Mouse (Mus musculus) ovary, adult 18-20 months (tissue): ENCODE results near the gene Rgs16.

Experiments
- DNase-seq: peaks from one replicate; pipeline ENCODE4 v3.0.0; 2022; ENCODE audit warnings: low spot score, mixed read lengths

Gene Rgs16

DNA sequence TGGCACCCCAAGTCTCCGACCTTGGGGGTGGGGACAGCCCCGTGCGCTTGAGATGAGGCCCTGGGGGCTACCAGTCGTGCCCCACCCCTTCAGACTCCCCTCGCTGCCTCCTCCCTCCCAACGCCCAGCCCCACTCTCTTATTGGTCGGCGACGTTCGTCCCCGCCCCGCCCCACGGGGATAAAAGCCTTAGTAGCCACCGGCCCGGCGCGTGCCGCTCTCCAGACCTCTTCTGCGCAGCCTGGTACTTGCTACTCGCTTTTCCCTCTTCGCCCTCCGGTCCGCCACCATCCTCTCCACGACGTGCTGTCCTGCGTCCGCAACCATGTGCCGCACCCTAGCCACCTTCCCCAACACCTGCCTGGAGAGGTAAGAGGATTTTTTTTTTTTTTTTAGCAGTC is at the start of gene Rgs16:
Gene Rgs16, plus strand, starts transcription at position 205 of the 400 bp plus-strand sequence.
- DNase-seq = peak; percentile 78

DNA sequence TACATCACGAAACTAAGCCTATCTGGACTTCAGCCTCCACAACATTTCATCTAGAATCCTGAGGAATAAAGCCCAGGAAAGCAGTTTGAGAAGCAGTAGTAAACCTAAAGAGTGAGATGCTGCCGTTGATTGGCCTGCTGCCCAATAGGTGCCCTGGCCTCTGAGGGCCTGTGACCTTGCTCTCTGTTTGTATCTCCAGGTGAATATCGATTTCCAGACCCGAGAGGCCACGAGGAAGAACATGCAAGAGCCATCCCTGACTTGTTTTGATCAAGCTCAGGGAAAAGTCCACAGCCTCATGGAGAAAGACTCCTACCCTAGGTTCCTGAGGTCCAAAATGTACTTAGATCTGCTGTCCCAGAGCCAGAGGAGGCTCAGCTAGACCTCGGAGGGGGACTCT is 47.6 kb upstream of the Rgs16 start:
- DNase-seq = no peak

DNA sequence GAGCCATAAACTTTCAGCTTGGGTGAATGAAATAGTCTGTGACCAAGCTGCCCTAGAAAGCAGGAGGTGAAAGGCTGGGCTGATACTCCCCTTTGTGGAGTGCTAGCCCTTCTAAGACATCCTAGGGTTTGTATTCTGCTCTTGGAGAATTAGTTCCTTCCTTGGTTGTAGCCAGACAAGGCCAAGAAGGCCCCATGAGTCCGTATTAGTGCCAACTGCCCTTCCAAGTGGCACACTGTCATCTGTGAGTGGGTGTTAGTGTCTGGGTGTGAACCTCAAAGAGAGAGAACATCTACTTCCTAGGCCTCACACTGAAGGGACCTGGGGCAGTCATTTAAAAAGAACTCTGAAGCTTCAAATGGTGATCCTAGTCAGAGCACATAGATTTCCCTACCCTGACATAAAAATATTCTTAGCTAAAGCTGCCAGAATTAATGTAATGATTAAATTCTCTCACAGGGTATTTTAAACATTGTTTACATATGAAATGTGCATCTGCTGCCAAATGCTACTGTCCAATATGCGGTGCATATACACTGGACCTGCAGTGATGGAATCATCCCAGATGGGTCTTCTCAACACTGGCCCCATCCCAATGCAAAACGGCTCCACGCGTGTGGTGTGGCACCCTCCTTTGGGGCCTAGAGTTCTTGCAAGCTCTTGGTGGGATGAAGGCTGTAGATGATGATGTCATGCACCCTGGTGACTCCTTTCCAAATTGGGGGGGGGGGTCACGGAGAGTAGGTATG is 45.6 kb upstream of the Rgs16 start:
- no peak for DNase-seq

DNA sequence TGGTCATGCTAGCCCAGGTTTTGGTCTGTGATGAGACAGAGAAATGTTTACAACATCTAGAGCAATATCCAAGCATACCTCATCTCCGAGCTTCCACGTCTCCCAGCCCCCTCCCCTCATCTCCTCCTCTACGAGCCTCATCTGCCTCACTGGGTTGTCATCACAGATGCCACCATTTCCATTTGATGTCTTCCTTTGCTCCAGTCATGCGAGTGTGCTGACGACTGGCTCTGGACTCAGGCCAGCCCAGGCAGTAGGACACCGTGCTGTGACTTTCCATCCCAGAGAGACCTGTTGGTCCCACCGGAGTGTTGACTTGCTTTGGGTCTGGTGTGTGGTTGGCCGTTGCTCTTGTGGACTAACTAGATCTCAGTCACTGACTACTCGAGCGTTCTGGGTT is 44.8 kb upstream of the Rgs16 start:
- DNase-seq = no peak

DNA sequence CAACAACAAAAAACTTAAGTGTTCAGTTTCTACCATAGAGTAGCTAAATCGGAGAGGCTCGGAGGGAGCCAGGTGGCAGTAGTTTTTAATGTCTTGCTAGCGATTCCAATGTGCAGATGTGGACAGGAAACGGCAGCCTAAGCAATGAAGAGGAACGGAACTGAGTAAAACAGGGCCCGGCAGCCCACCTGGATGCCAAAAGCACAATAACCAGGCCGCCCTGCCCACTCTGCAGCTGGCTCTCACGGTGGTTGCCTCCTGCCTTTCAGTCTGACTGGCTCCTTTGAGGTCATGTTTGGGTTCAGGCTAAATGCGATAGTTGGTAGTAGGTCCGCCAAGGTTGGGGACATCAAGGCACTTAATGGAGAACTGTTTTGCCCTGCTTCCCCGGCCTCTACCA is 44.1 kb upstream of the Rgs16 start:
- no peak for DNase-seq

DNA sequence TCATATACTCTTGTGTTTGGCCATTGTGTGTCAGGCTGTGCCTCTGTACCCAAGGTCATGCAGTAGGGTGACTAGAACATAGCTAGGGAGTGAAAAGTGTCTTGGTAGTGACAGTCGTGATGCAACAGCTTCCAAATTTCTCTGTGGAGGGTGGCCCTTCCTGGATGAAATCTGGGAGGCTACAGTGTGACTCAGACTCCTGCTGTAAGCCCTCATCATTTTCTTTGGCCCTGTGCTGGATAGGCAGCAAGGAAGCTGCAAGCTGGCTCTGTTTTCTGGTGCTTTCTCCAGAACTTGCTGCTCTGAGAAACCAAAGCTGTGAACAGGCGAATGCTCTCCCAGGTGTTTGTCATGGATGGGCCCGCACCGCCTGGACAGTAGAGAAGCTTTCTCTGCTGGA is 43.6 kb upstream of the Rgs16 start:
- DNase-seq = no peak

DNA sequence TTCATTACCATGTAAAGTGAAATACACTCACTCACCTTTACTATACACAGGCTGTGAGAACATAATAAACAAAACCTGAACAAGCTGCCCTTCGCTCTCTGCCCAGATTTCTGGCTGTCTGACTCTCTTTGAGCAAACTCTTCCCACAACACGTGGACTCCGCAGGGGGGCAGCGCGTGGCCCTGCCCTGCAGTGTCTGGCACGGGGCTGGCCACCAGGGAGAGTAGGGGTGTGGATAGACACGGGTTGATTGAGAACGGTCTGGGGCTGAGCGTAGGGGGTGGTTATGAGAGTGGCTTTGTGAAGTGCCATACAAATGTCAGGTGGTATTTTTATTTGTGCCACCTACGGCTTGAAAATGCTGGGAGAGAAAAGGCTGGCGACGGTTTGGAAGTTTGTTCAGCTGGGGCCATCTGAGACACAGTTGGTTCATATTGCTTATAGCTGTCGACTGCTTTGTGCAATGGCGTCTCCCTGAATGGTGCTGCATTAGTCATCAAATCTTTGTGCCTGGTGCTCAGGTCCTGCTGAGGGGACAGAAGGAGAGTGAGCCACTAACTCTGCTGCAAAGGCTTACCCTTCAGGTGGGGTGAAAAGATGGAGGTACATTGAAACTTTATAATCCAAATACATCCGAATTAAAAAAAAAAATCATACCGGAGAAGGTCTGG is 42.4 kb upstream of the Rgs16 start:
- DNase-seq = no peak

DNA sequence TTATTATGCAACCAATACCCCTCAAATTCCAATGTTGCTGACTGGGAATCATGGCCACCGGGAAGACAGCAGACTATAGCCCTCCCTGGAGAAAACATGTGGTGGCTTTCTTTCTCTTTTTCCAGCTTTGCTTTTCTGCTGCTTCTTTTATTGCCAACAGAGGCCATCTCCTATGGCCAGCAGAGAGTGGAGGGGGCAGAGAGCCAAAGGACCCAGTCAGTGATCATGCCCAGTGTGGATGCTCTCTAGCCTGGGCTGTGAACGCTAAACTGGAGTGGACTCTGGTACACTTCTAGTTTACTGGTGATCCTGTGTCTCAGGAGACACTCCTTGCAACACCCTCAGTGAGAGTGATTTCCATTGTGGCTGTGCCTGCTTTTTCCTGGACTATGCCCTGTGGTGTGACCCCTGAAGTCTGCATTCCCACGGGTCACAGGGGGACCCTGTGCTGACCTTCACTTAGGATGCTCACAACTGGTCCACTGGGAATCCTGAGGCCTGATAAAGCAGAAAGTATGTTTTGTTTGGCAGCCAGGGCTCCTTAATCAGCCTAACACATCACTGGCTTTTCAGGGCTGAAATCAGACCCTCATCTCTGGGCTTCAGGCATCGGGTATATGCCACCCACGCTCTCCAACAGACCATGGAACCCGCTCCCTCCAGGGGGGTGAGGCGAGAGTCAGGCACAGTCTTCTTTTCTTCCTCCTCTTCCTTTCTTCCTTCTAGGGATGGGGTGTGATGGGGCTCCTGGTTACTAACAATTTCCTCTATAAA is 41.7 kb upstream of the Rgs16 start:
- DNase-seq = no peak

DNA sequence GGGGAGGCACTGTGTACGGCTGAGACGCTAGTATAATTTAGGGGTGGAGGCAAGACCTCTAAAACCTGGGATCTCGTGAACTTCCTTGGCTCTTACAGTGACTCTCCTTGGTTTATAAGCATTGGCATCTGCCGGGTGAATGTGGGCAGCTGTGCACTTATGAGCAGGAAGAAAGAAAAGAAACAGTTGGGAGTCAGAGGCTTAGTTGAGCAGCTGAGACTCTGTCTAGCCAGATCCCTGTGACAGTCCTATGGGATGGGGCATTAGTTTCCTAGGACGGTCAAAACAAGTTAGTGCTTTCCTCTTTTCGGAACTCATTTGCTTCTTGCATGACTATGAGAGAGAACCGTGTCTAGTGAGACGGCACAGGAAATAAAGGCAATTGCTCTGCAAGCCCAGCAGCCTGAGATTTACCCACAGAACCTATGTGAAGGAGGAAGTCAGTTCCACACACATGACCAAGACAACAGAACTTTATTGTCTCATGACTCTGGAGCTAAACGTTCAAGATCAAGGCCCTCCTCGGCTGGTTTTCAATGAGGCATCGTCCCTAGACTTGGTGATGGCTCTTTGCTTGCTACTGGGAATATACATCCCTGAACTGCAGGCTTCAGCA is 39.6 kb upstream of the Rgs16 start:
- DNase-seq = no peak

DNA sequence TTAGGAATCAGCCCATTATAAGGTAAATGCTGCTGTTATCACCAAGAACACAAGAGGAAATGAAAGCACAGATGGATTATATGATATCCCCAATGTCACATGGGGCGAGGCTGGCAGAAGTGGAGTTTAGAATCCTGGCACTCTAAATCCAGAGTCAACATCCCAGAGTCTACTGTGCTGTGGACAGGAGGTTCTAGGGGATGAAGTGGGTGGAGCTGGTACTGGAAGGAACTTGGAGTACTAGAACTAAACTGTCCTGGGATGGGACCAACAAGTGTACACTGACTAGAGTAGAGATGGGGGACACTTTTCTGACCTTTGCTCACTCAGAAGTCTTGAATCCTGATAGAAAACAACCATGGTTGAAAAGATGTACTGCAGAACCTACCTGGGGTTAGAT is 38.7 kb upstream of the Rgs16 start:
- no peak for DNase-seq

DNA sequence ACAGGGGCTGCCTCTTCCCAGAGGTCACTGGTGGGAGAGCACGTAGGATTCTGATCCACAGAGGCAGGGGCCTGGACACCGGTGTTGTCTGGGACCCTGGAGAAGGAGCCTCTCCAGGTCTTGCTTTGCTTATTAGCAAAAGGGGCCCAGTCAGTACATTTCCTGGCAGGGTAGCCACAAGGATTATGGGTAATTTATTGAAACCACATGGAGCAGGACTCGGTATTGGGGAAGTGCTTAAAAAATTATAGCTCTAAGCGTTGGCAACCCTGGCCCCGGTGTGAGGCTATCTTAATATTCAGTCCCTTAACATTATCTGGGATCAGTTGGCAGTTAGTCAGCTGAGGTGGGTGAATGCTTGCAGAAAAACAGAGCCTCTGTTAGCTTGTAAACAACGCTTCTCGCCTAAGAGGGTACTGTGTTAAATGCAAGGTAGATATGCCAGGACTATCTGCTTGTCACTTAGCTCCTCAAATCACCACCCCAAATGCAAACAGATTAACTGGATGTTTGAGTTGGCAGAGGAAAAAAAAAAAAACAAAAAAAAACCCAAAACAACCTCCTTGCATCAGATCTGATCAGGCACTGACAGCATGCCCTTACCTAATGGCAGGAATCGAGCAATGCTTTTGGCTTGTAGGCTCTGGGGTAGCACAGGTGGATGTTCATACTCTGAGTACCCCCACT is 37.8 kb upstream of the Rgs16 start:
- no peak for DNase-seq

DNA sequence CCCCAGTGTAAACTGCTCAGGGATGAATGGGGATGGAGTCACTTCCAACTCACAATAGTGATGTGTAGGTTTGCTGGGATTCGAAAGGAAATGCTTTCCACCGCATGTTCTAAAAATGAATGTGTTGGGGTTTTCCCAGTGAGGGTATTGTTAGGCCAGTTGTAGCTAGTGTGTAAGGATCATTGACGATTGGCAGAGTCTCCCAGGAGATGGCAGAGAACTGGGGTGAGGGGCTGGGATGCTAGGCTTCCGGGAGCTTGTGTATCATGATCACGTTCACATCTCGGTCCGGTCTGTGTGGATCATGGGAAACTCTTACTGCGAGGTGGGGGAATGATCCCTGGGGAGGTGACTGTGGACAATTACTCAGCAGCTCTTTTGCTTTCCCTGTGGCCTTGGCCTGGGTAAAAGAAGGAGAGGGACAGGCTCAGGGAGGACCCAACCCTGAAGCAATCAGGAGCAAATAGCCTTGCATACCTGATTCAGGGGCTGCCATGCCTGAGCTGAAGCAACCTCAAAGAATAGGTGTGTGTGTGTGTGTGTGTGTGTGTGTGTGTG is 37.2 kb upstream of the Rgs16 start:
- DNase-seq = no peak

DNA sequence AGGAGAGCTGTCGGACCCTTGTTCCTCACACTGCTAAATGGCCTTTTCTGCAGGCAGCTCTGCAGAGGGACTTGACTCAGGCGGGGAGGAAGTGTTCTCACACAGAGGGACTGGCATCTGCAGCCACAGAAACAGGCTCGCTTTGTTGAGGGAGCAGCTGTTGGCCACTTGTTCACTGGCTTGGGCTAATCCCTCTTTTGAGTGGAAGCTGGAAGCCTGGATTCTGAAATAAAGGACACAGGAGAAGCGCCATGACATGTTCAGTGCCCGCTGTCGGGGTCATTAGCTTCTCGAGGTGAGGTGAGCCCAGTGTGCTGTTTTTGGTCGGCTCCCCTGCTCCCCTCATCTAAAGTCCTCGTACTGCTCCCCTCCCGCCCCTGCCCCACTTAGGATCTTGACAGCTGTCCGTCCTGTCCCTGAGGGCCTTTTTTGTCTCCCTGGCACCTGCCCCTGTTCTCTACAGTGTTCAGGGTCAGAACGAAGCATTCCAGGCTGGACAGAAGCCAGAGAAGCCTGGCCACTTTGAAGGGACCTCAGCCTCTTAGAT is 36.6 kb upstream of the Rgs16 start:
- DNase-seq = no peak

DNA sequence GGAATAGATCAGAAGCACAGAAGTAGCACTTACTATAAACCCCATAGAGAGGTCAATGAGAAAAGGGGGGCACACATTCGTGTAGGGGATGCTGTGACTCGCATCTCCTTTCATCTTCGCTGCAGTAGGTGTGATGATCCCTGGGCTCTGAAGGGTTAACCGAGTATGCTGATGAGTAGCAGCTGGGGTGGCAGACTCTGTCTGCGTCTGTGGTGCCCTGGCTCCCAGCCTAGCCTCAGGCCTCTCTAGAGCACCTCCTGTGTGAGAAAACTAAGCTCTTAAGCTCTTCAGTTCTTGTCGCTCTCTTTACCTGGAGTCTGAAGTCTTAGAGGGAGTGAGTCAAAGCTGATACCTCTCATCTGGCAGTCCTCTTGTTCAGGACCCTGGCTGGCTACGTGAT is 36.0 kb upstream of the Rgs16 start:
- no peak for DNase-seq

DNA sequence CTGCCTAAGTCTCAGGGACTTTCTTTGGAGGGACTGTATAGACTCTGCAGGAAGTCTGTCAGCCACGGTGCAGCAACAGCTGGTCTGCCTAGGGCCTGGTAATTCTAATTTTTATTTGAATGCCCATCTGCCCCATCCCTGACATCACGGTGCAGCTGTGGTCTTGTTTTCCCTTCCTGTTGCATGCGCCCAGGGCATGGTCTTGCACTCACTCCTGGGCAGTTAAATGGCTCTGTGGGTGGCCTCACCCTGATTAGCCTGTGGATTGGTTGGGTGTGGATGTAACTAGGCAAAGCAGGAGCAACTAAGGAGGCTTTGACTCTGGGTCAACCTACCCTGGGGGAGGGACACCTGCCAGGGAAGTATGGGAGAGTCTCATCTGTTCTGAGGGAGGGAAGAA is 35.2 kb upstream of the Rgs16 start:
- no peak for DNase-seq

DNA sequence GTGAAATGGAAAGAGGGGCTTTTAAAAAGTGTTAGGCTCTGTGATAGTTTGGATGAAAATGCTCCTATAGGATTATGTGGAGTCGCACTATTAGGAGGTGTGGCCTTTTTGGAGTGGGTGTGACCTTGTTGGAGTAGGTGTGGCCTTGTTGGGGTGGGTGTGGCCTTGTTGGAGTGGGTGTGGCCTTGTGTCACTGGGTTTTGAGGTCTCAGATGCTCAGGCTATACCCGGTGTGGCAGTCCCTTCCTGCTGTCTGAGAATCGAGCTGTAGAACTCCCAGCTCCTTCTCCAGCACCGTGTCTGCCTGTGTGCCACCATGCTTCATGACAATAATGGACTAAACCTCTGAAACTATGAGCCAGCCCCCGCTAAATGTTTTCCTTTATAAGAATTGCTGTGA is 31.5 kb upstream of the Rgs16 start:
- DNase-seq = no peak

DNA sequence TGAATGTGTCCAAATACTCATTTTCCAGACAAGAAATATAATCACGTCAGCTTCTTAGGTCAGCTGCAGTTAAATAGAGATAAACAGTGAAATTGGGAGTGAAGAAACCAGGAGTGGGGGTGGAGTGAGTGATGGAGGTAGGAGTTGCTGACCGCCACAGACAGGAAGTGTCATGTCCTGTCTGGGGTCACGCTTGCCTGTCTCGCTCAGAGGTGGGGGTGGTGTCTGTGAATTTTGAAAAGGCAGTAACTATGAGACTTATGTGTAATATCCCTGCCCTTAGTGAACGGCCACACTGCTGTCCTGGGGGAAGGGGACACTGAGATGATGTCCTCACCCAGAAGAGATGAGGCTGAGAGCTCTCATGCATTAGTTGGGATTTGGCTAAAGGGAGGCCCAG is 30.7 kb upstream of the Rgs16 start:
- DNase-seq = no peak

DNA sequence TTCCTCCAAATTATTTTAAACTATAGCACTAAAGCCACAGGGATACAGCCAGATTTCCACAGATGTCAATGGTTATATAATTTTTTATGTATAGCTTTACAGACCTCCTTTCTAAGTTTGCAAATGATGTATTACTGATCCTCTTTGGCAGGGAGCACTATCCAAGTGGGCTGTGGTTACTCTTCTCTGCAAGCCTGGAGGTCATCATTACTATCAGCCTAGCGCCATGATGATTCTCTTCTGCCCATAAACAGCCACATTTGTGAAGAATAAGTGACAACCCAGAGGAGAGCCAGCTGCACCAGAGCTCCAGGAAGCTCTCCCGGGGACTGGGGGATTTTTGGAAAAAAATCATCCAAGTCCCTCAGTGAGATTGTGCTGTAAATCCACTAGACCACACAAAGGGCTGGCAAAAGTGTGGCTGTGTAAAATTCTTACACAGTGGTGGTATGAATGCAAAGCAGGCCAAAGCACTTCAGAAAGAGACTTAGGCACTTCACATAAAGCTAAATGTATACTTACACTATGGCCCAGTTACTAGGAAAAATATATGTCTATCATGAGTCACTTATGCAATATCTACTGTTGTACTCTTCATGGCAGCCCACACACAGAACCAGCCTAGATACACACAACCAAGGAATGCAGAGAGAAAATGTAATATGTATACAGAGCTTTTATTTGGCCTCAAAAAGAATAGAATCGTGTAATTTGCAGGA is 28.4 kb upstream of the Rgs16 start:
- no peak for DNase-seq

DNA sequence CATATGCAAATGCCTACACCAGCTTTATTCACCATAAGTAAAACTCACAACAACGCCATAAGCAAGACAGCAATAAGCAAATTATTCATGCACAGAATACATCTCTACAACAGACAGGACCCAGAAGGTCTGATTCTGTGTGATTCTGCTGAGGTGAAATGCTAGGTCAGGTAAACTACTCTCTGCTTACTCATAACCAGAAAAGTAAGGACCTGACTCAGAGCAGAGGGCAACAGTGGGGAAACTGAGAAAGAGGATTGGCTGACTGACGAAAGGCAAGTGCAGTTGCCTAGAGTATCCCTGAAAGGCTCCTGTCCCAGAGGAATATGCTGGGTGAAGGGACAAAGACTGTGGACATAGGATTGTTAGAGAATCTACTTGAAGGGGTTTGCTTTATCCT is 27.5 kb upstream of the Rgs16 start:
- no peak for DNase-seq

DNA sequence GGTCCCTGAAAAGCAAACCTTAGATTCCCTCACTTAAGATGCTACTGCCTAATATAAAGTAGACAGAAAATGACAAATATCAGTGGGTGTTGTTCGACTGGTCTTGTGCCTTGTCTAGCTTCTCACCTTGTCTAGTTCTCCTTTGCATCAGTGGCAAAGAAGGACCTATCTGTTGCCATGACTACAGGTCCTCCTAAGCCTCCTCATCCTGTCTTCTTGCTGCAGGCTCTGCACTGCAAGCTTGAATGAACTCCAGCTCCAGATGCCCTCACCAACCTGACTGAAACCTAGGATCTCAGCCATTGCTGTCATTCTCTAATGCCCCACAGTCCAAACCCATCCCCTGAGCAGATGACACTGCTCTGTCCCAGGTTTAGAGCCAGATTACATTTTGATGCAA is 22.2 kb upstream of the Rgs16 start:
- no peak for DNase-seq

DNA sequence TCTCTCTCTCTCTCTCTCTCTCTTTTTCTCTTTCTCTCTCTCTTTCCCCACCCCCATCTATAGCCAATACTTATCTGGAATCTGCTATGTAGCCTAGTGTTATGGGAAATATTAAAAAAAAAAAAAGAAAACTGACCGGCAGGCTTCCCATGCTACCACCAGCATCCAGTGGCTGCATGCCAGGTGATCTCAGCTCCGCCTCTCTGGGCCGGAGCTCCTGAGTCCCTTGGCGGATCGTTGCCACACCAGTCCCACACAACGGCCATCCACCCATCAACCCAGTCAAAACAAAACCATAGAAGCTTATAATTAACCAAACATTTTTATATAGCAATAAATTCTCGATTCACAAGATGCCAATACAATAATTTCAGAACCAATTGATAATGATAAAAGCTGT is 19.2 kb upstream of the Rgs16 start:
- no peak for DNase-seq
